Mouse (Mus musculus): ENCODE measurements at regions not wholly inside any gene's neighbourhood (a gene's known extent, or its start where the extent isn't known, plus 50 kb on each side); places are given as distances from the start of the nearest gene placed in this dataset.
"Not testable (repeated sequence)": the region's sequence is repeated elsewhere in the genome, so short reads cannot be mapped to it uniquely, and the experiment has no call there.

DNA sequence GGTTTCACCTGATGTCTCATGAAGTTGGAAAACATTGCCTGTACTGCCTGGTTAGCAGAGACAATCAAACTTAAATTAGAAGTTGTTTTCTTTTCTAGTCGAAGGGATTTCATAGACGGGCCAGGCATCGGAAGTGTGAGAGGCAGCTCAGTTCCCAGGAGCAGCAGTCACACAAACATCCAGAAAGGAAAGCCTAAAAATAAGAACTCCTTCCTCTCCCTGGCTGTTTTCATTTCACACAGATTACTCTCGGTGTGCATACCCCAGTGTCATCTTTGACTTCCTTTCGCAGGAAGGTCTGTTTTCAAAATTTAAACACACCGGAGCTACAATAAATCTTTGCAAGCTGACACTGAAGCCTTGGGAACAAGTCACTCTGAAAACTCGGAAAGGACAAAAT is 818.7 kb downstream of the Diaph3 start:
- DNase-seq (ENCODE audit: low spot score in 2 of 2) = peak; percentile 22 to 65

DNA sequence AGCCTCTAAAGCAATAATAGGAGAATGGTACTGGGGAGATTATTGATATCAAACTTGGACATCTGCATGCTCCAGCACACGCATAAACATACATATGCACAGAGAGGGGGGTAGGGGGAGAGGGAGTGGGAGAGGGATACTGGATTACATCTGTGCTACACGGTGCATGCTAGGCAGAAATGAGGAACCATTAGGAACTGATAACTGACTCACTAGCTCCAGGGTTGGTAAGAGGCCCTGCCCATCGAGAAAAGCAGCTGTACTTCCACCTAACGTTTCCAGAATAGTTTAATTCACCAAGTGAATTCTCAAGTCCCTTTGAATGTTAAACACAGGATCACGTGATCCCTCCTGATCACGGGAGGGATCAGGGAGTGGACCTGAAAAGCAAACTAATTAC is 825.1 kb downstream of the Diaph3 start:
- no peak for DNase-seq (ENCODE audit: low spot score in 2 of 2)

DNA sequence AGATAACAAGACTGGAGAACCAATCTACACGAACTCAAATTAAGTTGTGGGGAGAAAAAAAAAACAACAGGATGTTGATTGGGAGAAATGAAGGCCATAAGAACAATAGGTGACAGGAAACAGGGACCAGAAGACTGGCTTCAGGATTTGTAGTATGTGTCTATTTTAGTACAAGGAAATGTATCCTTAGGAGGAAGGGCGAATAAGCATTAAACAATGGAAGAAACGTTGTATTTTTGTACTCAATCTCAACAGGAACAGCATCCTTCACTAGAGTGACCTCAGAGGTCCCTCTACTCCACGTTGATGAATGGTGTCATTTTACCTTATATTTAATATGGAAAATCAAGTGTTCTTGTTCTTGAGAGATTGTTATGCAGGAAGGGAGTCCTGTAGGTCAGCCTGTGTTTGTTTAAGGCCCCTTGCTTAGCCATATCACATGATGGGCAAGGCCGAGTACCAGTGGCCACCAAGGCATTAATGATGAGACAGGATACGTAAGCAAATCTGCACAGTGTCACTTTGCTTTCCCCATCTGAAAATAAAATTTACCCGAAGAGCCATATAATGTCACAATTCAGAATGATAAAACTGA is 832.0 kb downstream of the Diaph3 start:
- peak; percentile 8 to 51 for DNase-seq (ENCODE audit: low spot score in 2 of 2)

DNA sequence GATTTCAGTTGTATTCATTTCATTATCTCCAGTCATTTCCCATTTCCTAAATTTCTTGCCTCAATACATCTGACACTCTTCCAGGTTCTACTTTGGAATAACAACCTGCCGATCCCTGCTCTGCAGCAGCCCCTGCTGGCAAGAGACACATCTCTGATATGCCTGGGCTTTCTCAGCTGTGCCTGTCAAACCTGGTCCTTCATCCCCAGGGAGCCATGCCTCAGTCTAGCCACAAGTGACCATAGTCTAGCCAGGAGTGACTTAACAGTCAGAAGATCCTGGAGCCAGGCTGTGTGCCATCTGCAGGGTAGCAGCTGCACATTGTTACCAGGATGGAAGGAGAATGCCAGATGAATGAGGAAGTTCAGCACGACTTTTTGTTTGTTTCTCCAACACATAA is 833.2 kb downstream of the Diaph3 start:
- peak; percentile 35 to 45 for DNase-seq (ENCODE audit: low spot score in 2 of 2)

DNA sequence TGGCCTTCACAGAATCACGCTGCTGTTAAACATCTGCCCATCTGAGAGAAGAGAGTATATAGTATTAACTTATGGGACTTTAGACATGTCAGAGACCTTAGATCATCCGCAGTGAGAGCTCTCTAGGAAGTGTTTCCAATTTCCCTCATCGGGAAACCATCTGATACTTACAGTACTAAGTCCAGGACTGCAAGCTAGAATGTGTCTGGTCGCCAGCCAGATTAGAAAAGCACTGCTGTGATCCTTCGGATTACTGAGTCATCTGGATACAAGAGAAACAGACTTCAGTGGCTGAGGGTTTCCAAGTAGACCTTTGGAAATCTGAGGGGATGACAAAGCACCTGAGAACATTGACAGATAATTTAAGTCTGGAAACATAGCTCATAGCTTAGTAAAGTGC is 839.4 kb downstream of the Diaph3 start:
- no peak for DNase-seq (ENCODE audit: low spot score in 2 of 2)

DNA sequence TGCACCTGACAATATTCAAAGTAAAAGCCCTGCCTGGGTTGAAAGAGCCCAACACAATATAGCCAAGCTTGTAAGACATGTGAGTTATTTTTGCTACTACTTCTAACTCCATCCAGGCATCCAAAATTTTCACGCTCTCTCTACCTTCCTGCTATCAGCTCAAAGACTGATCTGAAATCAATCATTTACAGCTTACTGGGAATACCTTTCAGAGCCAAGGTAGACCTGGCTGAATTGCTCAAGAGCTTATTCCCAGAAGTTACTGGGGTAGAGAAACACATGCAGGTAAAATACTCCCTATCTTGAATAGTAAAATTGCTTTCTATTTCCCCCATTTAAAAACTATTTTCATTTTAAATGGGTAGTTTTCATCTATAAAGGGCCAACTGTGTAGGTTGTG is 840.2 kb downstream of the Diaph3 start:
- no peak for DNase-seq (ENCODE audit: low spot score in 2 of 2)

DNA sequence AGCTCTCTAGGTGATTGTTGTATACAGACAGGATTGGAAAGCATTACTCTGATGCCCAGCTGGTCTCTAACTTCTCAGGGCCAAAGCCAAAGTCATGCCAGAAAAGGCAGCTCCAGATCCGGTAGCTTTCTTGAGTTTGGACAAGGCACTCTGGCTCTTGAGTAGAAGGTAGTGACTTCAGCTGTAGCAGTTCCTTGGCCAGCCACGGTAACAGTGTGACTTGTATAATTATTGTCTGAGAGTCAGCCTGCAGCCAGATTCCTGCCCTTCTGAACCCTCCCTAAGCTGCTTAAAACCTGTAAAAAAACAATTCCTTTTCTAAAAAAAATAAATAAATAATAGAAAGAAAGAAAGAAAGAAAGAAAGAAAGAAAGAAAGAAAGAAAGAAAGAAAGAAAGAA is 843.0 kb downstream of the Diaph3 start:
- DNase-seq (ENCODE audit: low spot score in 2 of 2) = no peak

DNA sequence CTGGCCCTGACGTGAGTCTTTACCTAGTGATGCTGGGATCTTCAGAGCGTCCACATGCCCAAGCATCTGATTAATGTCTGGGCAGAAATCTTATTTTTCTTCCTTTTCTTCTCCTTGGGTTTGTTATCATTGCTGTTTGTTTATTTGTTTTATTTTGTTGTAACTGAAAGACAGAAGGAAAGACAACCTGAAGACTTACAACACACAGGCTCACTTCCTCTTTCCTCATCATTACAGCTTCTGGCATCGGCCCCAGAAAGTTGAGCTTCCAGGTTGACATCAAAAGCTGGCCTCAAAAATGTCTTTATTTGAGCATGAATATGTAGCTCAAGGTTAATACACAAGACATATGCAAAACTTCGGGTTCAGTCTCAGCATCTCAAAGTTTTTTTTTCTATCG is 846.4 kb downstream of the Diaph3 start:
- not testable (repeated sequence) for DNase-seq (ENCODE audit: low spot score in 2 of 2)

DNA sequence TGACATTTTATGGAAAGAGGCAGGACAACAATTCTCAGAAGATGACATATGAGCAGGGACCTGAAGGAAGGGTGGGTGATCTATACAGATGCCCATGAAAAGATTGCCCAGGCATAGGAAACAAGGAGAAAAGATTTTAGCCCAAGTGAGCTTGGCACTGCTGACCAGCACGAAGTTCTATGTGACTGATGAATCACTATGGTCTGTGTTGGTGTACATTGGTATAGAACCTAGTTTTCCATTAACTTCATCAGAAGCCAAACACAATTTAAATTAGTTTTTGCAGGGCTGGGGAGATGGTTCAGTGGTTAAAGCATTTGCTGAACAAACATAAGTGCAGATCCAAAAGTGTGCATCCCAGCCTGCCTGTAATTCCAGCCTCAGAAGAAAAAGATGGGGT is 847.2 kb downstream of the Diaph3 start:
- no peak for DNase-seq (ENCODE audit: low spot score in 2 of 2)

DNA sequence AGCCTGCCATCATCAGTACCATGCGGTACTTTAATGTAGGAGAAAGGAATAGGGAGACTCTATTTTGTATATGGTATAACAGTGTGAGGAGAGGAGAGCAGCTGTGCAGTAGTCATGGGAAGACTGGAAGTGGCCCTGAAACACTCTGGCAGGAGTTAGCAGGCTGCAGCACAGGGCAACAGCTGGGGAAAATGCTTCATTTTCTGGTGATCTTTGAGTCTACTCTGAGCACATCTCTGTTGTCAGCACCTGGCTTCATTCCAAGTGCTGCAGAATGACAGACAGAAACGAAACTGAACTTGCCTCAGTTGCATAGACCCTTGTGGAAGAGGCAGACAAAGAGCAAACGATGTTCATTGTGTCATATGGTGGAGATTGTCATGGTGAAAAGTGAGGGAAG is 847.7 kb downstream of the Diaph3 start:
- DNase-seq (ENCODE audit: low spot score in 2 of 2) = no peak

DNA sequence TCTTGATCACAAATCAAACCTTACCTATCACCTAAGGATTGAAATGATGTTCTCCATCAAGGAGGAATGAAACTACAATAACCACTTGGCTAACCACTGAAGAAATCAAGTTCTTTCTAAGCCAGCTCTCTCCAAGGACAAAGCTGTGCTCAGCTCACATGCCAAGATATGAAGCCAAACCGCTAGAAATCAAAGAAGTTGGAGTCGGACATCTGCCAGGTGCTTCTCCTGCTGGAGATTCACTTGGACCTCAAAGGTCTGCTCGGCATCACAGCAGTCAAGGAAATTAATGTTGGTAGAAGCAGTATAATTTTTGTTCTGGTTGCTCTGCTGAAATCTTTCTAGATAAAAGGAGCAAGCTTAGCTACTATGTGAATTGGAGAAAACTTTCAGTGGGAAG is 850.5 kb downstream of the Diaph3 start:
- no peak for DNase-seq (ENCODE audit: low spot score in 2 of 2)

DNA sequence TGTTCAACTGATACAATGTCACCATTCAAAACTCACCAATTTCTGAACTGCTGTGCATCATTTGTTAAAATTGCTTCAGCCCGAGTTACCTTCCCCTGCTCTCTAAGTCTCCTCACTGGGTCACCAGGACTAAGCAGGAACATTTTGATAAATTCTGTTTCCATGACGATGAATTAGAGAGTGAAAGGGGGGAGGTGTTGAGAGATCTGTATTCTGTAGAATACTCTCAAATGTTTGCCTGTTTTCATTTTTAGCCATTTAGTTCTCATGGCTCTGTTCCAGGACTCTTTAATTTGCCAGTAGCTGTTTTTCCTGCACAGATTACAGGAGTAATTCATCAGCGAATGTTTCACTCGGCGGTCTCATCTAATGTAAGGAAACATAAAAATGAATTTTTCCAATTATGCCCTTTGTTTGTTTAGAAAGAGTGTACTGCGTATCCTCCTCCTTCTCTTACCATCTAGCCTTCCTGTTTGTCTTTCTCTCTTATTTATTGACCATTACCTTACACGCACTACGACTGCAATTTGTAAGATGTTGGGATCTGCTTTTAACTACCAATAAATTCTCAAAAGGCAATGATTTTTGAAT is 879.3 kb downstream of the Diaph3 start:
- DNase-seq (ENCODE audit: low spot score in 2 of 2) = no peak

DNA sequence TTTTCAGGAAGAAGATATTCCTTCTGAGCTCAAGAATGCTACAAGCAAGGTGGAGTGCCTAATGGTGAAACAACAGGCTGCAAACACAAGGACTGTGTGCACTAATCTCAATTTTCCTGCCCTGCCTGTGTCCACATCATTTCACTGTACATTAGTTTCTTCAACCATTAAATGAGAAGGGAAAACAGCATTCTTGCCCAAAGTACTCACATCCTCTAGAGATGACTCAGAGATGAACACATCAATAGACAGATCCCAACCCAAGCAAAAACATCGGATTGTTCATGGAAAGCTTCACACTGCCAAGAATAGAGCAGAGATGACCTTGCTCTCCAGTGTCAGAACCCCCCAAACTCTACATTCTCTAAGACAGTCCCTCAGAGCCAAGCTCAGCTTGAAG is 886.8 kb downstream of the Diaph3 start:
- DNase-seq (ENCODE audit: low spot score in 2 of 2) = no peak

DNA sequence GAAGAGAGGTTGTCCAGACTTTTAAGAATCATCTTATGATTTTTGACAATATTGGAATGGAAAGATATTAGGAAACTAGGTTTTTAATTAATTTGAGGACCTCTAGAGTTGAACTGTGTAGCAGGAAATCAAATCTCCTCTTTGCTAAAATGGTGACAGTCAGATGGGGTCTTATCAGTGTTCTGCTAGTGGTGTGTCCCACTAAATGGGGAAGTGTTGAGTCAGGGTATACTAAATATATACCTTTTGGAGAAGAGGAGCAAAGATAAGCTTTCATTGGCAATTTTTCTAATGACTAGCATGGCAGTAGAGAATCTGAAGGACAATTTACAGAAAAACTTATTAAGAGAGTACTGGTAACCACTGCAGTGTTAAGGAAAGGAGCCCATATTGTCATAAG is 889.4 kb downstream of the Diaph3 start:
- no peak for DNase-seq (ENCODE audit: low spot score in 2 of 2)

DNA sequence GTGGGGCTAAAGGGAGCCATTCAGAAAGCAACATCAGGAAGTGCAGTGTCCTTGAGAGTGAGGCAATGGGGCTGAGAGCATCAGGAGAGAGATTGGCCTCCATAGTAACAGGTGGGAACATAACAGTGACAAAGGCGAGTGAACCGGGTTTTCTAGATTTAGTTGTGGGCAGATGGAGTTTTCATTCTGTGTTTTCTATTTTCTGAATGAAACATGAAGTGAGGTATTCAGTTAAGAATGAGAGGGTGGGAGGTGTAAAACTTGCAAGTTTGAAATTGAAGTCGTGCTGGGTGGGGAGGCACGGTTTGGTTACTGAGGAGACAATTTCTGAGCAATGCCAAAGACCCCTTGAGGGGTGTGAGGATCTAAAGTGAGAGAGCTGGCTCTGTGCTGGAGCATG is 893.3 kb downstream of the Diaph3 start:
- no peak for DNase-seq (ENCODE audit: low spot score in 2 of 2)

DNA sequence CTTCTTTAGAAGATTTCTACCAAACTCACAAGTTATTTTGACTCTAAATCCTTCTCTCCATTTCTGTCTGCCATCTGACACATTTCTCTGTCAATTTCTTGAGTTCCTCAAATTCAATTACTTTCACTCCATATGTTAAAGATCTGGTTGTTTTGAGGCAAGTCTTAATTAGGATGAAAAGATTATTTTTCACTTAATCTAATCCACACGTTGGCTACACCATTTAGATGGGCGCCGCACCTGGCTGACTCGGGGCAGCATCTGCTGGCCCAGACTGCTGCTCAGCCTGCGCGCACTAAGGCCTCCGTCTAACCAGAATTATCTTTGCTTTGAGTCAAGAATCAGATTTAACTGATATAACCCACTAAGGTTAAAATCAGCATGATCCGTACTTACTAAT is 894.3 kb downstream of the Diaph3 start:
- DNase-seq (ENCODE audit: low spot score in 2 of 2) = no peak

DNA sequence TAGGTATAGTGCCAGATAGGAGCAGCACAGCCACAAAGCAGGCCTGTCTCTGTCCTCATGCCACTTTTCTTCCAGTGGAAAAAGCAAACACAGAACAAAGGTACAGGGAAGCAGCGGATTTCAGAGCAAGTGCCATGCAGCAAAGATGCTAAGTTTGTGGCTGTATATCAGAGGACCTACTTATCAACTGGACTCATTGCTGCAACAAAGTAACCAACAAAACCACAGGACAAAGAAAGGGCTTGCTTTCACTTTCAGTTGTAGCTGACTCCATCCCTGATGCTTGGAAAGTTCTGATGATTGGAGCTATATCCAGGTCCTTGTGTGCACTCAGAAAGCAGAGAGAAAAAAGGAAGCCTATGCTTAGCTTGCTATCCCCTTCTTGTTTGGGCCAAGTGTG is 897.4 kb downstream of the Diaph3 start:
- no peak for DNase-seq (ENCODE audit: low spot score in 2 of 2)

DNA sequence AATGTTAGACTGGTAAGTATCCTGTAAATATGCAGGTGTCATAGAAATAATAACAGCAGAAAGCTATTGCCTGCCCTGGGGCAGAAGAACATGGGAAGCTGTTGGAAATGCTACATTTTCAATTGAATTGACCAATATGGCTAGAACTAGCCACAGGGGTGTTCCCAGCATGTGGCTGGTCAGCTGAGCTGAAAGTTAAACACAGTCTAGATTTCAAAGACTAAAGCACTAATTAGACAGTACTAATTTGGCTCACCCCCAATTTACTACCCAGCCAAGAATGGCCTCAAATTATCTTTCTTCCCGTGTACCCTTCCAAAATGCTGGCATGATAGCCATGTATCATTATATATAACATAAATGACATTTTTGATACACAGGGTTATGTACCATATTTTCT is 898.2 kb downstream of the Diaph3 start:
- no peak for DNase-seq (ENCODE audit: low spot score in 2 of 2)

DNA sequence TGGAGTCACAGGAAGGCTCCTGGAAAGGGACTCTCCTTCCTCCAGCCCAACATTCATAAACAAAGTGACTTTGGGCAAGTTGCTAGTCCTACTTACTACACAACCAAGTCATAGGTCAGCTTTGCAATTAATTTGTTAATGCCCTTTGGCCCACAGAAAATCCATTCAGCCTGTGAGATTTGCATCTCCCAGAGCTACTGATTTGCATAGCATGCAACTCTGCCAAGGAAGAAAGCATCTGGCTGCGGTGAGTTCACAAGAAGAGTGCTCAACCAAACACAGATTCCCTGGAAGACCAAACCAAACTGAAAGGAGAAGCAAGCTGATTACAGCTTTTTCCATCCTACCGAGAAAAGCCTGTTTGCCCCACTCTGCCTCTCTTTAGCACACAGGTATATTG is 901.9 kb downstream of the Diaph3 start:
- no peak for DNase-seq (ENCODE audit: low spot score in 2 of 2)

DNA sequence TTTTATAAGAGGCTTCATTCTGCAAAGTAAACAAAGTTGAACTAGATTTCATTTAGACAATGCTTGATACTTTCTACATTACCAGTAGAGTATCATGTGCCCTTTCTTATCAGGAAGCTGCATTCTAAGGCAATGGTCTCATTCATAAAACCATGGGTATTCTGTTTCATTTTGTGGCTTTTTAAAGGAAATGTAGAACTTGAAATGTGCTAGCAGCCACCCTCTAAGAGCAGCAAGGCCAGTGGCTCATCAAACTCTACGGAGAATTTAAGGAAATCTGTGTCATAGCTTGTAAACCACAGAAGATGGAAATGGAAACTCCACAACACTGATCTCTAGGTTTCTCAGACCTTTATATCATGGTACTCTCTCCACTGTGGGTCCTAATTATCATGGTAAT is 907.7 kb downstream of the Diaph3 start:
- no peak for DNase-seq (ENCODE audit: low spot score in 2 of 2)

DNA sequence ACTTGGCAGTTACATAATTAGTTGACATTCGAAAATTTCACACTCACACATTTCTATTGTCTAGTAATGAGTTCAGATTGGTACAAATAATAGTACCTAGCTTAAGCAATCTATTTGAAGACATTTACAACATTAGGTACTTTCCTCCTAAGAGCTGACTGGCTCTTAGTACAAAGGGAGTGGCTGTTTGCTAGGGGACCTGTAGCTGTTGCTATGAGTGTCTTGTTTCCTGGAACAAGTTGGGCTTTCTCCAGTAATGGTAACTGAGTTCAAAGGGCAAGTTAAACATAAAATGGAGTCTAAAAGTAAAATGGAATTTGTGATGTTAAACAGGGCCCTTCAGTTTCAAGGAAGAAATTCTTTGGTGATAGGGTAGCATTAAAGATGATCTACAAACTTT is 910.4 kb downstream of the Diaph3 start:
- no peak for DNase-seq (ENCODE audit: low spot score in 2 of 2)

DNA sequence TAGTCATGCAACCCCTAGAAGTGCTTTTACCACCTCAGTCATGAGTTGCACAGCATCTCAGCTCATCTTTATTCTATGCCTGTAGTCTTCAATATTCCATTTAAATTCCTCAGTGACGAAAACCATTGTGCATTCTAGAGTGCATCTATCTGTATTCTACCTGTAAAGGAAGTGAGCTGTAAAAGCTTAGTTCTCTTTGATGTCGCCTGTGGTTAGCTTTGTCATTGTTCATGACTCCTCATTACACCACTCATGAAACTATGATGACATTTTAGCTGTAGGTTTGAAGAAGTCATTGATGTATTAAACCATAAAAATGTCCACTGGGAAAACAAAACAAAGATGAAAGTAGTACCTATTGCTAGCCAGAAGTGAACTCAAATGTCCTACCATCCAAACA is 911.3 kb downstream of the Diaph3 start:
- no peak for DNase-seq (ENCODE audit: low spot score in 2 of 2)

DNA sequence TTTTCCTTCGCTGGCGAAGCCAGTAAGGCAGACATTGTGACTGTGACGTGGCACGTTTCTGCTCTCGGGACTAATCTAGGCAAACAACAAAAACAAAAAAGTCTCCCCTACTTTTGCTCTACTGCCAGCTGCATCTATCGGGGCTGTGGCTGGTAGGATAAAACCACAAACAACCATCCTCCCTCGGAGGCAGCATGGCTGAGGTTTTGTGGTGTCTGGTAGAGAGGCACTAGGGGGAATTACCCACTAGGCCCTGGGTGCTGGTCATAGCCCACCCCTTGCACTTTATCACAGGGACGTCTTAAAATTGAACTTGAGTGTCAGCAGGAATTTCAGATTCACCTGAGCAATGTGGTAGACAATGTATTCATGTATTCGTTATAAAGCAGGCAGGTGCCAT is 925.3 kb downstream of the Diaph3 start:
- DNase-seq (ENCODE audit: low spot score in 2 of 2) = no peak

DNA sequence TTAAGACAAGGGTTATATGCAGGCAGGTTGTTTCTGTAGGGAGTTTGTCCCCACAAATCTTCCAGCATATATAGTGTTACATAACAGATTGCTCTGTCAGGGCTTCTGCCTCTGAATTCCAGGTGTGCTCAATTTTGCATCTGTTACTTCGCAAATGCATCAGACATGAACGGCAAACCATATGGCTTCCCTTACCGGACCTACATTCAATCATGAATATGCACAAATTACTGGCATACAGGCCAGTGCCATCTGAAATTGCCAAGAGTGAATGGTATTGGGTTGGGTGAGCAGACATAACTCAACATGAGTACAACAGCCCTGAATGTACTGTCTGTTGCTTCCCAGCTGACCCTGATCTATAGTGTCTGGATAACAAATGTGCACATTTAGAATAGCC is 929.4 kb downstream of the Diaph3 start:
- no peak for DNase-seq (ENCODE audit: low spot score in 2 of 2)
